Mouse (Mus musculus): Measurements from ENCODE around the gene Ugt1a7c.
"Not testable (repeated sequence)": the region's sequence is repeated elsewhere in the genome, so short reads cannot be mapped to it uniquely, and the experiment has no call there.

Ugt1a7c gene

GRCm38 (mm10) chr1:88120550-88120949 is 25.7 kb downstream of the Ugt1a7c start:
- CTCF ChIA-PET, result not testable (repeated sequence)

- CTCF ChIA-PET, result not testable (repeated sequence)
Measured at GRCm38 (mm10) chr1:88121521-88121920, 26.7 kb downstream of the Ugt1a7c start.

- CTCF ChIA-PET, result not testable (repeated sequence)
Measured at GRCm38 (mm10) chr1:88125827-88126360, 31.0 kb downstream of the Ugt1a7c start.

GRCm38 (mm10) chr1:88129091-88129490 is 34.2 kb downstream of the Ugt1a7c start:
- CTCF ChIA-PET, result not testable (repeated sequence)

GRCm38 (mm10) chr1:88130223-88130622 is 35.4 kb downstream of the Ugt1a7c start:
- CTCF ChIA-PET, result not testable (repeated sequence)

GRCm38 (mm10) chr1:88133908-88134456 is 39.1 kb downstream of the Ugt1a7c start:
- CTCF ChIA-PET, result no interaction called here

GRCm38 (mm10) chr1:88134457-88135011 is 39.7 kb downstream of the Ugt1a7c start, which contains the start of gene Ugt1a6a:
TSS of gene Ugt1a6a (plus strand) at chr1:88134809.
- CTCF ChIA-PET, result not testable (repeated sequence)

GRCm38 (mm10) chr1:88135229-88135904 is 40.5 kb downstream of the Ugt1a7c start:
- CTCF ChIA-PET, result not testable (repeated sequence)

- CTCF ChIA-PET, result no interaction called here
Measured at GRCm38 (mm10) chr1:88136646-88137045, 41.8 kb downstream of the Ugt1a7c start.

GRCm38 (mm10) chr1:88137264-88137663 is 42.4 kb downstream of the Ugt1a7c start:
- CTCF ChIA-PET, result no interaction called here

- CTCF ChIA-PET, result no interaction called here
Measured at GRCm38 (mm10) chr1:88138145-88138544, 43.3 kb downstream of the Ugt1a7c start.

- CTCF ChIA-PET, result not testable (repeated sequence)
Measured at GRCm38 (mm10) chr1:88140492-88140891, 45.6 kb downstream of the Ugt1a7c start.

- CTCF ChIA-PET, result interaction anchor here (0.8 kb wide), 1 partner anchor 12 kb away, joined by 5 read pairs; no protein-coding TSS in a partner anchor
Measured at GRCm38 (mm10) chr1:88143966-88144675, 49.3 kb downstream of the Ugt1a7c start.

- CTCF ChIA-PET, result not testable (repeated sequence)
Measured at GRCm38 (mm10) chr1:88145278-88145677, 50.4 kb downstream of the Ugt1a7c start.

GRCm38 (mm10) chr1:88150133-88150532 is 55.3 kb downstream of the Ugt1a7c start:
- CTCF ChIA-PET, result not testable (repeated sequence)

- CTCF ChIA-PET, result no interaction called here
Measured at GRCm38 (mm10) chr1:88158430-88158829, 63.6 kb downstream of the Ugt1a7c start.

- CTCF ChIA-PET, result no interaction called here
Measured at GRCm38 (mm10) chr1:88165711-88166110, 70.8 kb downstream of the Ugt1a7c start, which contains the start of gene Ugt1a5. TSS of gene Ugt1a5 (plus strand) at chr1:88166012.

GRCm38 (mm10) chr1:88172190-88172589 is 77.3 kb downstream of the Ugt1a7c start:
- CTCF ChIA-PET, result not testable (repeated sequence)

GRCm38 (mm10) chr1:88179657-88180056 is 84.8 kb downstream of the Ugt1a7c start:
- CTCF ChIA-PET, result no interaction called here

GRCm38 (mm10) chr1:88186325-88186935 is 91.6 kb downstream of the Ugt1a7c start:
- CTCF ChIA-PET, result interaction anchor here (0.6 kb wide), 1 partner anchor 50 kb away, joined by 5 read pairs; no protein-coding TSS in a partner anchor

GRCm38 (mm10) chr1:88192136-88192535 is 97.3 kb downstream of the Ugt1a7c start:
- CTCF ChIA-PET, result no interaction called here

- CTCF ChIA-PET, result no interaction called here
Measured at GRCm38 (mm10) chr1:88195687-88196086, 100.8 kb downstream of the Ugt1a7c start.

Measured in spleen, embryonic (tissue).